Mouse (Mus musculus): ENCODE data around the gene Mccc2.

The Mccc2 gene

GRCm38 (mm10) chr13:99938606-99939319 is 76.7 kb downstream of the Mccc2 start:
- no peak for DNase-seq (ENCODE audit: low read depth)

- DNase-seq (ENCODE audit: low read depth): no peak
These were observed 77.7 kb downstream of the Mccc2 start for GRCm38 (mm10) chr13:99937741-99938140.

- peak; percentile 27 for DNase-seq (ENCODE audit: low read depth)
These were observed 83.0 kb downstream of the Mccc2 start for GRCm38 (mm10) chr13:99932406-99932805.

GRCm38 (mm10) chr13:99931502-99931901 is 83.9 kb downstream of the Mccc2 start:
- no peak for DNase-seq (ENCODE audit: low read depth)

- no peak for DNase-seq (ENCODE audit: low read depth)
These were observed 89.2 kb downstream of the Mccc2 start for GRCm38 (mm10) chr13:99926249-99926648.

- no peak for DNase-seq (ENCODE audit: low read depth)
These were observed 99.8 kb downstream of the Mccc2 start for GRCm38 (mm10) chr13:99915632-99916031.

- DNase-seq (ENCODE audit: low read depth): no peak
These were observed 114.5 kb downstream of the Mccc2 start, which contains the start of gene Cartpt for GRCm38 (mm10) chr13:99900965-99901364. Gene Cartpt (minus strand): TSS chr13:99901091.

- no peak for DNase-seq (ENCODE audit: low read depth)
These were observed 114.9 kb downstream of the Mccc2 start for GRCm38 (mm10) chr13:99900557-99900892.

- no peak for DNase-seq (ENCODE audit: low read depth)
These were observed 115.5 kb downstream of the Mccc2 start for GRCm38 (mm10) chr13:99899670-99900556.

GRCm38 (mm10) chr13:99898816-99899215 is 116.6 kb downstream of the Mccc2 start:
- no peak for DNase-seq (ENCODE audit: low read depth)

Measured in naive thymus-derived CD4-positive, alpha-beta T cell, adult 2 months (primary cell).